Mouse (Mus musculus): Measurements from ENCODE around the gene Maip1.

Gene Maip1

DNA sequence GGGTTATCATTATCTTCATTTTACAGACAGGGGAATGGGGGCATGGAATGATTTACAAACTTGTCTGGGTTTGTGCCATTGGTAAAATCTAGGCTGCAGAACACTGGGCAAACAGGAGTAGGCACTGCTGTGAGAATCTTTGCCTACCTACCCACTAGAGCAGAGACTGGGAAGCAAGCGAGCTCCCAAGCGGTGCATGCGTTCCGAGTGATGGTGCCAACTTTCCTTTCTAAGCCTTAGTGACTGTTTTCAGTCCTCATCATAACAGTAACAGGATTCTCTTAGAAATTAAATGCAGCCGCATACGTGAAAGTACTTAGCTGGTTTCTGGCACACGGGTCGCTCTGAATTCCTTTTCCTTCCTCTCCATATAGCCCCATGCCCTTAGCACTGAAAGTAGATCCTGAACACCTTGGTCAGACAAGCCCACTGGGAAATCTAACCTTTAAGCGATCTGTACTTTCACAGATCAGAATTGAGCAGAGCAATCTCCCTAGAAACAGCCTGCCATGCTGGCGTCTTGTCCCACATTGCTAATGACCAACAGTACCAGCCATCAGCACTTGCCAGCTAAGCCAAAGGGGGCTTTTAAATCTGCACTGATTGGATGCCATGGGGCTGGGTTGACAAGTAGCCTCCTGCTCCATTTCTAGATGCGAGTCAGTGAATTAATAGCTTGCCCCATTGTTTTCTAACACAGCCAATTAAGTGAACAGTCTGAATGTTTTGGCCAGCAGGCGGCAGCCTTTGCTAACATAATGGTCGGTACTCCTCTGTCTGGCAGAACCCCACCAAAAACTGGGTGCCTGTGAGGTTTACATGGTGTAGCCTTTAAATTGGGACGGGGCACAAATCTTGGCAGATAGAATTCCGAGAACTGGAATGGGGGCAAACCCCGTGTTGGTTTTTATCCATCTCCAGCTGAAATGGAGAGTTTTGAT is 22.5 kb downstream of the Maip1 start:
- peak; percentile 76 for DNase-seq (ENCODE audit: low read depth)

- no peak for DNase-seq (ENCODE audit: low read depth)
These were observed 23.8 kb downstream of the Maip1 start for GRCm38 (mm10) chr1:57429786-57430483.

- DNase-seq (ENCODE audit: low read depth) = no peak
These were observed 27.0 kb downstream of the Maip1 start for GRCm38 (mm10) chr1:57433141-57433540.

- peak; percentile 59 for DNase-seq (ENCODE audit: low read depth)
These were observed 30.3 kb downstream of the Maip1 start for GRCm38 (mm10) chr1:57436408-57436807.

GRCm38 (mm10) chr1:57436954-57437353 is 30.8 kb downstream of the Maip1 start:
- DNase-seq (ENCODE audit: low read depth) = peak; percentile 5

- DNase-seq (ENCODE audit: low read depth) = no peak
These were observed 32.9 kb downstream of the Maip1 start for GRCm38 (mm10) chr1:57439026-57439425.

DNA sequence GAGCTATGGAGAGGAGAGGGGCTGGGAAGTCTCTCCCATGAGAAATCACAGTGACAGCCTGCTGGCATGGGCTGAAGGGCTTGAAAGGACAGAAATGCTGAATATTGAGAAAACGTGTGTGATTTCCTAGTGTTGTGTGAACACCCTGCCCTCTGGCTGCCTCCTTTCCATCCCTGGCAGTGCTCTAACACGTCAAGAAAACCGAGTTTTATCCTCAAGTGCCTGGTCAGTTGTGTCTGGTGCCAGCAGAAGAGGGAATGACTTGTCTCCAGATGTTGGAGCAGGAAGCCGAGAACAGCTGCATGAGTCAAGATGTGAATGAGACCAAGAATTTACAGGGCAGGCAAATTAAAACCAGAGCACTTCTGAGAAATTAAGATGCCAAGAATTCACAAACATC is 34.6 kb downstream of the Maip1 start:
- no peak for DNase-seq (ENCODE audit: low read depth)

- no peak for DNase-seq (ENCODE audit: low read depth)
These were observed 39.6 kb downstream of the Maip1 start for GRCm38 (mm10) chr1:57445679-57446078.

- DNase-seq (ENCODE audit: low read depth) = no peak
These were observed 44.1 kb downstream of the Maip1 start for GRCm38 (mm10) chr1:57450241-57450640.

- DNase-seq (ENCODE audit: low read depth) = no peak
These were observed 54.3 kb downstream of the Maip1 start for GRCm38 (mm10) chr1:57460305-57460940.
